Mouse (Mus musculus): ENCODE data around the gene Adcy2. TPM values are rescaled to one million over a fixed set of nuclear protein-coding genes. Genes with fewer than 3 reads are reported as not detected.

The Adcy2 gene
- total and polyA plus RNA-seq, 3 experiments = not detected

- H3K4me1 ChIP-seq (ENCODE audit: control insufficient read depth in 1 of 2, insufficient read depth in 2 of 2, low read length in 2 of 2) = no peaks in the 10 kb centered on the region
- DNase-seq (ENCODE audit: low read depth, low spot score) = no peak
- H3K27ac ChIP-seq (ENCODE audit: control insufficient read depth, low read depth, low read length) = no peak overlapping the region
- TF ChIP-seq ZKSCAN1 (IDR thresholded peaks at IDR 0.05; ENCODE audit: low read depth, low read length) = no peak
- TF ChIP-seq MEF2A (IDR thresholded peaks at IDR 0.05; ENCODE audit: extremely low read depth, insufficient replicate concordance, low read depth, low read length, poor library complexity, severe bottlenecking) = no peak
- TF ChIP-seq ETS1 (IDR thresholded peaks at IDR 0.05; ENCODE audit: low read depth, low read length) = no peak
- no peak for TF ChIP-seq POLR2AphosphoS2 (IDR thresholded peaks at IDR 0.05; ENCODE audit: low read length)
- no peak for TF ChIP-seq JUND (IDR thresholded peaks at IDR 0.05; ENCODE audit: low read depth, low read length)
- TF ChIP-seq POLR2AphosphoS5 (IDR thresholded peaks at IDR 0.05; ENCODE audit: borderline replicate concordance, low read depth, low read length) = no peak
- no peak for TF ChIP-seq MYC (IDR thresholded peaks at IDR 0.05; ENCODE audit: low read depth, low read length)
- H3K79me2 ChIP-seq (ENCODE audit: control insufficient read depth, insufficient read depth, low read length, poor library complexity) = no peaks in the 10 kb centered on the region
- no peak overlapping the region for H3K9ac ChIP-seq (ENCODE audit: control insufficient read depth, low read depth, low read length, poor library complexity, severe bottlenecking)
- no peaks in the 10 kb centered on the region for H3K9me3 ChIP-seq (replicated peaks; ENCODE audit: insufficient read depth, low read length)
- H3K4me3 ChIP-seq (ENCODE audit: control insufficient read depth in 1 of 2, insufficient read depth in 1 of 2, low read depth in 2 of 2, low read length in 2 of 2) = no peak overlapping the region
- H3K27me3 ChIP-seq (ENCODE audit: control insufficient read depth in 1 of 2, insufficient read depth in 2 of 2, low read length in 2 of 2) = no peaks in the 10 kb centered on the region
- no peaks in the 10 kb centered on the region for H3K36me3 ChIP-seq (ENCODE audit: control insufficient read depth in 1 of 2, insufficient read depth in 2 of 2, low read length in 2 of 2)
These were observed 109.3 kb downstream of the Adcy2 start for GRCm38 (mm10) chr13:68889929-68890593.

GRCm38 (mm10) chr13:68868776-68869175 is 130.6 kb downstream of the Adcy2 start:
- no peak overlapping the region for H3K4me3 ChIP-seq (ENCODE audit: control insufficient read depth in 1 of 2, insufficient read depth in 1 of 2, low read depth in 2 of 2, low read length in 2 of 2)
- no peak for TF ChIP-seq MAFK (IDR thresholded peaks at IDR 0.05; ENCODE audit: borderline replicate concordance, low read depth, low read length)
- TF ChIP-seq RAD21 (IDR thresholded peaks at IDR 0.05; ENCODE audit: low read depth, low read length) = no peak
- TF ChIP-seq SMC3 (IDR thresholded peaks at IDR 0.05; ENCODE audit: low read depth, low read length) = no peak
- TF ChIP-seq USF1 (IDR thresholded peaks at IDR 0.05; ENCODE audit: low read depth, low read length) = no peak
- TF ChIP-seq TBP (IDR thresholded peaks at IDR 0.05; ENCODE audit: low read depth, low read length) = no peak
- no peak for TF ChIP-seq ZC3H11A (IDR thresholded peaks at IDR 0.05; ENCODE audit: low read depth, low read length)
- TF ChIP-seq MAX (IDR thresholded peaks at IDR 0.05; ENCODE audit: low read length) = no peak
- TF ChIP-seq NELFE (IDR thresholded peaks at IDR 0.05; ENCODE audit: low read depth, low read length) = no peak
- no peak for TF ChIP-seq POLR2A (IDR thresholded peaks at IDR 0.05; ENCODE audit: control insufficient read depth in 1 of 2, insufficient read depth in 1 of 2, low read depth in 1 of 2, low read length in 2 of 2, poor library complexity in 1 of 2)
- H3K27ac ChIP-seq (ENCODE audit: control insufficient read depth, low read depth, low read length) = no peak overlapping the region
- no peak for DNase-seq (ENCODE audit: low read depth, low spot score)
- no peaks in the 10 kb centered on the region for H3K27me3 ChIP-seq (ENCODE audit: control insufficient read depth in 1 of 2, insufficient read depth in 2 of 2, low read length in 2 of 2)
- H3K36me3 ChIP-seq (ENCODE audit: control insufficient read depth in 1 of 2, insufficient read depth in 2 of 2, low read length in 2 of 2) = no peaks in the 10 kb centered on the region
- H3K4me1 ChIP-seq (ENCODE audit: control insufficient read depth in 1 of 2, insufficient read depth in 2 of 2, low read length in 2 of 2) = no peaks in the 10 kb centered on the region
- H3K9ac ChIP-seq (ENCODE audit: control insufficient read depth, low read depth, low read length, poor library complexity, severe bottlenecking) = no peak overlapping the region
- no peaks in the 10 kb centered on the region for H3K9me3 ChIP-seq (replicated peaks; ENCODE audit: insufficient read depth, low read length)
- no peaks in the 10 kb centered on the region for H3K79me2 ChIP-seq (ENCODE audit: control insufficient read depth, insufficient read depth, low read length, poor library complexity)

Measured in MEL (cell line).